Mouse (Mus musculus): Measurements from ENCODE around the gene Eif3i.
"Not testable (repeated sequence)": the region's sequence is repeated elsewhere in the genome, so short reads cannot be mapped to it uniquely, and the experiment has no call there.

The Eif3i gene

GRCm38 (mm10) chr4:129573430-129573829, 27.0 kb downstream of the Eif3i start, which contains the start of gene Lck:
Gene Lck, minus strand, starts transcription at chr4:129573641.
- DNase-seq (ENCODE audit: low spot score) = no peak

GRCm38 (mm10) chr4:129573093-129573370, 27.4 kb downstream of the Eif3i start:
- DNase-seq (ENCODE audit: low spot score) = no peak

GRCm38 (mm10) chr4:129572236-129573092, 28.0 kb downstream of the Eif3i start:
- DNase-seq (ENCODE audit: low spot score) = no peak

- no peak for DNase-seq (ENCODE audit: low spot score)
Measured at GRCm38 (mm10) chr4:129571551-129572084, 28.8 kb downstream of the Eif3i start.

- DNase-seq (ENCODE audit: low spot score) = no peak
Measured at GRCm38 (mm10) chr4:129570028-129570427, 30.4 kb downstream of the Eif3i start.

GRCm38 (mm10) chr4:129568366-129568765, 32.1 kb downstream of the Eif3i start:
- DNase-seq (ENCODE audit: low spot score) = no peak

- no peak for DNase-seq (ENCODE audit: low spot score)
Measured at GRCm38 (mm10) chr4:129565139-129565538, 35.3 kb downstream of the Eif3i start.

GRCm38 (mm10) chr4:129563718-129564117, 36.7 kb downstream of the Eif3i start:
- peak; percentile 72 for DNase-seq (ENCODE audit: low spot score)

GRCm38 (mm10) chr4:129561184-129561583, 39.3 kb downstream of the Eif3i start:
- no peak for DNase-seq (ENCODE audit: low spot score)

- DNase-seq (ENCODE audit: low spot score) = no peak
Measured at GRCm38 (mm10) chr4:129558321-129558955, 42.0 kb downstream of the Eif3i start.

GRCm38 (mm10) chr4:129557256-129557808, 43.1 kb downstream of the Eif3i start:
- peak; percentile 28 for DNase-seq (ENCODE audit: low spot score)

- peak; percentile 92 for DNase-seq (ENCODE audit: low spot score)
Measured at GRCm38 (mm10) chr4:129556532-129557223, 43.8 kb downstream of the Eif3i start.

GRCm38 (mm10) chr4:129555862-129556531, 44.5 kb downstream of the Eif3i start:
- peak; percentile 20 for DNase-seq (ENCODE audit: low spot score)

GRCm38 (mm10) chr4:129555421-129555861, 45.0 kb downstream of the Eif3i start:
- DNase-seq (ENCODE audit: low spot score) = peak; percentile 84

- not testable (repeated sequence) for DNase-seq (ENCODE audit: low spot score)
Measured at GRCm38 (mm10) chr4:129554512-129554911, 45.9 kb downstream of the Eif3i start.

- DNase-seq (ENCODE audit: low spot score) = peak; percentile 55
Measured at GRCm38 (mm10) chr4:129550295-129550694, 50.2 kb downstream of the Eif3i start.

- DNase-seq (ENCODE audit: low spot score) = peak; percentile 32
Measured at GRCm38 (mm10) chr4:129549306-129549705, 51.1 kb downstream of the Eif3i start.

- DNase-seq (ENCODE audit: low spot score) = not testable (repeated sequence)
Measured at GRCm38 (mm10) chr4:129547631-129548030, 52.8 kb downstream of the Eif3i start.

GRCm38 (mm10) chr4:129544106-129544505, 56.3 kb downstream of the Eif3i start:
- no peak for DNase-seq (ENCODE audit: low spot score)

GRCm38 (mm10) chr4:129542592-129543141, 57.8 kb downstream of the Eif3i start, which contains the start of gene Hdac1:
Gene Hdac1, minus strand, starts transcription at chr4:129542713.
- peak; percentile 96 for DNase-seq (ENCODE audit: low spot score)
